Mouse (Mus musculus): Measurements from ENCODE around the gene Slc25a10.

Slc25a10 gene

DNA sequence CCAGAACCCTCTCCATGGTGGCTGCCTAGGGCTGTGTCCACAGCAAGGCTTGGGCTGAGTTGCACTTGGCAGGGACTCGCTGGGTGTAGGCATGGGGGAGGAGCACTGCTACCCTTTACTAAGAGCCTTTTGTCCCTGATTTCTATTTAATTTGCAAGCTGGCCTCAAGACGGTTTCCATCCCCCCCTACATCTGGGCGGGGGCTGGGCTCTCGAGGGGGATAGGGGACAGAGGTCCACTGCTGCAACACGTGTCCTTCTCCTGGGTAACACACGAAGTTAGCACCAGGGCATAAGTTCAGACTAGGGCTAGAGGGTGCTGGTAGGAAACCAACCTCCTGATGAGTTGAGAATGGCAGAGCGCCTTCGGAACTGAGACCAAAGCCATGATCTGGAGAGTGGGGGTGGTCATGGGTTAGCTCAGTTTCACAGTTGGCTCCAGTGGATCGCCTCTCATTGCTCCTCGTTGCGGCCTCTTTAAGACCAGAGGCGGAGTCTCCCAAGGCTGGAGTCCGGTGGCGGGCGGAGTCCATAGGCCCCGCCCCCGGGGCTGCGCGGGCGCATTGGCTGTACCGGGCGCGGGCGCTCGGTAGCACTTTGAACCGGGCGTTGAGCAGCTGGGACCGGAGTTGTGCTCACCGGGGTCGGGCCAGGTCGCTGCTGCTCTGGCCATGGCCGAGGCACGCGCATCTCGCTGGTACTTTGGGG lies at the start of gene Slc25a10:
Gene Slc25a10 (plus strand): TSS at position 524 of the 707 bp plus-strand sequence.
- DNase-seq (ENCODE audit: low read depth, low spot score) = peak; percentile 88

DNA sequence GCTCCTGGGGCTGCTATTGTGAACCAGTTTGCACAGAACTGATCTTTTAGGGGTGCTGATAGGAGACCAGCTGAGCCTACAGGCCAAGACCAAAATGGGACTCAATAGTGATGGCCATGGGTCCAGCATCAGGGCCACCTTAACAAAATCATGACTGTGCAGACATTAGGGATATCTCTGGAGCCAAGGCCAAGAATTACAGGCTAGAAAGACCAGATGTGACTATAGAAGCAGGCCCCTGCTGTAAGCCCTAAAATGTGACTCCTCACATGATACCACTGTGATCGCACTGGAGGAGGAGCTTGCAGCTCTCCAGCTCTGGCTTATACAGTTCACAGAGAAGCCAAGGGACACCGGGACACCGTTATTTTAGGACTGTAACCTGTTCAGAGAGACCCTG lies 49.3 kb upstream of the Slc25a10 start, which contains the start of gene Tspan10:
Gene Tspan10 (plus strand): TSS at position 301 of the 400 bp plus-strand sequence.
- no peak for DNase-seq (ENCODE audit: low read depth, low spot score)

DNA sequence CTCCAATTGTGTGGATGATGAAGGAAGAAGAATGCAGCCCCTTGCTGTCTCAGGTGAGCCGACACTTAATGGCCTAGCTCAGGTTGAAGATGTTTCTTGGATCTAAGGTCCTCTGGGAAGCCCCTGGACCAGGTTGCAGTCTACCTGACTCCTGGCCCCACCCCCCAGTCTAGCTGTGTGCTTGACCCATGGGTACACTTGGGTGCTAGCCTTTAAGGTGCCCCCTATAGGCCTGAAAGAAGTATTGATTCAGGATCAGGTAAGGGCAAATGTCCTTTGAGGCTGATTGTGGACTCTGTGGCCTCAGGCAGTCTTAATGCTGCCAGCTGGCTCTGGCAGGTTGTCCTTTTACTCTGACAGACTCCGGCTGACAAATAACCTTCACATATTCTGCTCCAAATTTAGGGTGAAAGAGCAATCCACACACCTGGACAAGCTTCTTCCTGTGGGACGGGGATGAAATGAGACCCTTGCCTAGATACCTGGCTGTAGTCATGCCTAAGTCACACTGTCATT lies 48.8 kb upstream of the Slc25a10 start:
- DNase-seq (ENCODE audit: low read depth, low spot score) = peak; percentile 27

DNA sequence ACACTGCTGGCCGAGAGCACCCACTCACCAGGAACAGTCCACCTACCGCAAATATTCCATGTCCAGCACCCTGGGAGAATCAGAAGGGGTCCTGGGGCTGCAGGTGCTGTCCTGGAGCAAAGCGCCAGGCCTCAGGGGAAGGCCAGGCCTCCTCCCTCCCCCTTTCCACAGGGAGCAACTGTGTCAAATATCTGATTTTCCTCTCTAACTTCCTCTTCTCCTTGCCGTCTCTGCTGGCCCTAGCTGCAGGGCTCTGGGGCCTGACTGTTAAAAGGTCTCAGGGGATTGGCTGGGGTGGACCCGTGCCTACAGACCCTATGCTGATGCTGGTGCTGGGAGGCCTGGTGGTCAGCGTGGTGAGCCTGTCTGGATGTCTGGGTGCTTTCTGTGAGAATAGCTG lies 47.5 kb upstream of the Slc25a10 start:
- DNase-seq (ENCODE audit: low read depth, low spot score) = no peak

DNA sequence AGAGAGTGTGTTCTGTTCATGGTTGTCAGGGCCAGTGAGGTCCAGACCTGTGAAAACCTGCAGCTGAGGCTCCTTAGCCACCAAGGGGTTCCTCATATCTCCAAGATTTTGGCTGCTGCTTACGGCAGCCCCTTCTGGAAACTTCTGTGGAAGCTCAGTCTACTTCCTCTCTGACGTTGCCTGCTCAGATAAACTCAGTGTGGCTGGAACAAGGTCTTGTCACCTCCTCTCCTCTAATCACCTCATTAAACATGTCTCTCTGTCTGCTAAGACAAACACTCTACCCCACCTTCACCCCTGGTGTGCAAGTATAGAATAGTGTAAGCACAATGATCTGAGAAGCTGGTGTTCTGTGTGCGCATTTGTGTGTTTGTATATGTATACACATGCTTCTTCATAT lies 46.2 kb upstream of the Slc25a10 start:
- no peak for DNase-seq (ENCODE audit: low read depth, low spot score)

DNA sequence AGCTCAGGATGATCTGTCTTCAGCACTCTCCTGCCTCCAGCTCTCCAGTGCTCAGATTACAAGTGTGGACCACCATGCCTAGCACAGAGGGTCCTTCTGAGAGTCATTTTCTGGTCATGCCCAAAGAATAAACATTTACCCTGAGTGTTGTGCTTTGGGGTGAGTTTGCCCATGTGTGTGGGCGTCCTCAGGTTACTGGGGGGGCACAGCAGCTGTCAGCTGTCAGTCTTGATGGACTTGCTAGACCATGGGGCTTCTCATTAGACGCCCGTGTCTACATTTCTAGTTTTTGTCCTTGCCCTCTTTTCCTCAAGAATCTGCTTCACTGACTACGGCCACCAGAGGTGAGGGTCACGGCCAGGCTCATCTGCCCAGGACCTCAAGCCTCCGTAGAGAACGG lies 44.5 kb upstream of the Slc25a10 start:
- no peak for DNase-seq (ENCODE audit: low read depth, low spot score)

DNA sequence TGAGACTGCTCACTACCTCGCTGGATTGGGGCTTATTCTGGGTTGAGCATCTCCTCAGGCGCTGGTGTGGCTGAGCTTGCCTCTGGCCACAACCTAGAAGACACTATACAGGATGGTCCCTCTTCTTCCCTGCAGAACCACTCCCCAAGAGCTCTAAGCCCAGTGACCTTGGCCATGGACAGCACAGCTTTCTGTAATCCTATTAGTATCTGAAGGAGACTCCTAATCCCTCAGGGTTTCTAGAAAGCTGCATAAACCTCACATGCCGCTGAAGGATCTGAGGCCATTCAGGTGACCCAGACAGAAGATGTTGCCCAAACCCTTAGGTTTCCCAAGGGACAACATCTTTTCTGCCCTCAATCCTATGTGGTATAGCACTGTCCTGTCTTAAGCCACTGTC lies 39.4 kb upstream of the Slc25a10 start:
- DNase-seq (ENCODE audit: low read depth, low spot score) = no peak

DNA sequence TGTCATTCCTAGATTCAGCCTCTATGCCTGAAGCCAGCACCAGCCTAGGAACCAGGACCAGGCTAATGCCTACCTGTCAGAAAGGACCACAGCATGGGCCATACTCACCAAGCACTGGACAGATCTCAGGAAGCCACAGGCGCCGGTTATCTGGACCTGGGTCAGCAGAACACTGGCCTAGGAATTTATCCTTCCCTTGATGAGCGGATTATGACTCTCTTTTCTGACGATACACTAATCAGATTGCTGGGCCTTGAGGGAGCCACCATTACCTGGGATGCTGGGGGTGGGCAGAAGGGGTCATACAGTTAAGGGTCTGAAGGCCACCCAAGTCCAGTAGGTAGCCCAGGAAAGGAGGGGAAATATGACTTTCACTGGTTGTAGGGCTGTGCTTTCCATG lies 38.3 kb upstream of the Slc25a10 start, which contains the start of gene Pde6g:
Gene Pde6g (minus strand): TSS at position 195 of the 400 bp plus-strand sequence.
- DNase-seq (ENCODE audit: low read depth, low spot score) = no peak

DNA sequence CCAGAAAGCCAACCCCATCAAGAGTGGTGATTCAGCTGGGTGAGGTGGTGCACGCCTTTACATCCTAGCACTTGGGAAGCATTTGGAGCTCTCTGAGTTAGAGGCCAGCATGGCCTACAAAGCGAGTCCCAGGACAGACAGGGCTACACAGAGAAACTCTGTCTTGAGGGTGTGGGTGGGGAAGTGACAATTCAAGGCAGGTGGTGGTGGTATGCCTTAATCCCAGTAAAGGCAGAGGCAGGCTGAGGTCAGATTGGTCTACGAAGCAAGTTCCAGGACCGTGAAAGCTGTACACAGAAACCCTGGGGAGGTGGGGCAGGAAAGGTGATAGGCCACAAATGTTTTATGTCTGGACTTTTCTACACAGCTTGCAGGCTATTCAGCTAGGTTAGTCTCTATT lies 36.7 kb upstream of the Slc25a10 start:
- no peak for DNase-seq (ENCODE audit: low read depth, low spot score)

DNA sequence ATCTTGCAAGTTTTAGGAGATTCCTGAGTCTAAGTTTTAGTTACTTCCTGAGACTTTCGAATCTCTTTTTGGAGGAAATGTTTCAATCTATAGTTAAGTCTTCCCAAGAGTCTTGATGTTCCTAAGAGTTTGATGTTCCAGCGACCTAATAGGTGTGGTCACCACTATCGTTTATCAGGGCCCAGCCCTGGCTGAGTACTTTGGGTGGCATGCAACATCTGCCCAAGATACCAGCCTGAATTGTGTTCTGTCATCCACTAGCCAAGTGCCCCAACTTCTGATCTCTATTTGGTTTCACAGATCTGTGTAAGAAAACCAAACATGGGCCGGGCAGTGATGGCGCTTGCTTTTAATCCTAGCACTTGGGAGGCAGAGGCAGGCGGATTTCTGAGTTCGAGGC lies 36.2 kb upstream of the Slc25a10 start:
- DNase-seq (ENCODE audit: low read depth, low spot score) = no peak

DNA sequence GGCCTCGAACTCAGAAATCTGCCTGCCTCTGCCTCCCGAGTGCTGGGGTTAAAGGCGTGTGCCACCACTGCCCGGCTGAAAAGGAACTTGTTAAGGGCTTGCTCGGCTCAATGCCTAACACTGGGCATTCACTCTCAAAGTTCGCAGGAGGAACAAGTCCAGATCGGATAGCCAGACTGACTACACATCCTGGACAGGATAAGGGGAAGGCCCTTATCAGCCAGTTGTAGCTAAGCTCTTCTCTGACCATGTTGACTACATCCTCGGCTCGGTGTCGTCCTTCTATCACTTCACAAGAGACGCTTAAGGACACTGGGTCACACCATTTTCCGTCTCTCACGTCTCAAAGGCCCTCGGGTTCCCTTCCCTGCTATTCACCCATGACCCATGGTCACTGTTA lies 34.3 kb upstream of the Slc25a10 start:
- DNase-seq (ENCODE audit: low read depth, low spot score) = no peak

DNA sequence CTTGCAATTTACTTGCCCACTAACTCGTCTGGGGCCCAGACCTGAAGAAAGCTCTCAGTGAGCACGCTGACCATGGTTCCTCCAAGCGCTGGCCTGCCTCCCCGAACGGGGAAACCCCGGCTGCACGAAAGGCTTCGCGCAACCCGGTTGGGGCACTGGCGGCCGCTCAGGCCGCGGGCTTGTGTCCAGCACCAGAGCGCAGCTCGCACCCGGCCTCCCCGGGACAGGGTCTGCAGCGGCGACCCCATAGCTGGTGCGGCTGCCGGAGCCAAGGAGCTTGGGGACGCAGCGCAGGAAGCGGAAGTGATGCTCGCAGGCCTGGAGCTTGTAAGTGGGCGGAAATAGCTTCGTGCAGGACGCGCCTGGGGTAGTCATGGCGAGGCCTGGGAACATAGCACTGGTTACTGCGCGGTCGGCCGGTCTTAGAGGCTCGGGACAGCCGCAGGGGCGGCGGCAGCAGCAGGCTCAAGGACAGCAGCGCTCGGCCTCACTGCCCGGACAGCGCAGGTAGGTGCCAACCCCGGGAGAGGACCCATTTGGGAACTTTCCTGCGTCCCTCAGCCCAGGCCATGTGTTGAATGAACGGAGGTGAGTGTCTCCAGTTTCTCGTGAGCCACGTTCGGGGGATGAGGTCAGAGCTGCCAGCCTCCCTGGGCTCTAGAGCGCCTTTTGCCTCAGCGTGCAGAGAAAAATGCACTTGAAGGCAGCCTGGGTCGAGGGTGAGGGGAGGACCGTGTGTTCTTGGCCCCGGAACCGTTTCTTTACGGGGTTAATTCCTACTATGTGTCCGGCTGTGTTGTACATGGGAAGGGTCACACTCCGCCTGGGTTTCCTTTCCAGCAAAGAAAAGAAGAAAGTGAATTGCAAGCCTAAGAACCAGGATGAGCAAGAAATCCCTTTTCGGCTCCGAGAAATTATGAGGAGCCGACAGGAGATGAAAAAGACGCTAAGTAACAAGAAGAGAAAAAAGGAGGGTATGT lies 33.6 kb upstream of the Slc25a10 start, which contains the start of the genes Oxld1 and Ccdc137:
Gene Oxld1 (minus strand): TSS at position 297 of the 980 bp plus-strand sequence.
Gene Ccdc137 (plus strand): TSS at position 344 of the 980 bp plus-strand sequence.
- peak; percentile 75 for DNase-seq (ENCODE audit: low read depth, low spot score)

DNA sequence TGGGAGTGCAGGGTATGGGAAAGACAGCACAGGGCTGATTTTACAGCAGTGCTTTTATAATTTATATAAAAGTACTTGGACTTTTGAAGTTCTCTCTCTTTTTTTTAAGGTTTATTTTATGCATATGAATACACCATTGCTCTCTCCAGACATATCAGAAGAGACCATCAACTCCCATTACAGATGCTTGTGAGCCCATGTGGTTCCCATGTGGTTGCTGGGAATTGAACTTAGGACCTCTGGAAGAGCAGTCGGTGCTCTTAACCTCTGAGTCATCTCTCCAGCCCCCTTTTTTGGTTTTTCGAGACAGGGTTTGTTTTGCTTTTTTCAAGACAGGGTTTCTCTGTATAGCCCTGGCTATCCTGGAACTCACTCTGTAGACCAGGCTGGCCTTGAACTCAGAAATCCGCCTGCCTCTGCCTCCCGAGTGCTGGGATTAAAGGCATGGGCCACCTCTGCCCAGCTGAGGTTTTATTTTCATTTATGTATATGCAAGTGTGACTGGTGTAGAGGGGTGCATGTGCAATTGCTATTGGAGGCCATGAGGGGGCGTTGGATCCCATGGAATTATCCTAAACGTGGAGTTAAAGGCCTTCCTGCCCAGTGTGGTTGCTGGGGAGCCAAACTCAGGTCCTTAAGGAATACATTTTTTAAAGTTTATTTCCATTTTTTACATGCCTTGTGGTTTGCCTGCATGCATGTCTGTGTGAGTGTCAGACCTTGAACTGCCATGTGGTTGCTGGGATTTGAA lies 32.6 kb upstream of the Slc25a10 start:
- DNase-seq (ENCODE audit: low read depth, low spot score) = peak; percentile 48

DNA sequence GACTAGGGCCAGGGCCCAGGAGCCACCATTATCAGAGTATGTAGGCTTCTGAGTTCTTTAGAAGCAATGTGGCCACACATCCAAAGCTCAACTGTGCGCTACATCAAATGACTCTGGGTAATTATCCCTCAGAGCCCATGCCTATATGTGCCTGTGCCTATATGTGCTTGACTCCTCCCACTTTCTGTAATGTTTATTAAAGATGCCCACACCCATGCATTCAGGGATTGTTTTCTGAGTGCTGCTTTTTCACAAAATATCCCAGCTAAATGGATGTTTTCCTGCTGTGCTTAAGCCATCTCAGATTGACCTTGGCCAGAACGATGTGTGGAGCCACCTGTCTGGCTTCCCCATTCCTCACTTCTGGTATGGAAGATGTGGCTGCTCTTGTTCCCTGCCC lies 28.1 kb upstream of the Slc25a10 start:
- DNase-seq (ENCODE audit: low read depth, low spot score) = no peak

DNA sequence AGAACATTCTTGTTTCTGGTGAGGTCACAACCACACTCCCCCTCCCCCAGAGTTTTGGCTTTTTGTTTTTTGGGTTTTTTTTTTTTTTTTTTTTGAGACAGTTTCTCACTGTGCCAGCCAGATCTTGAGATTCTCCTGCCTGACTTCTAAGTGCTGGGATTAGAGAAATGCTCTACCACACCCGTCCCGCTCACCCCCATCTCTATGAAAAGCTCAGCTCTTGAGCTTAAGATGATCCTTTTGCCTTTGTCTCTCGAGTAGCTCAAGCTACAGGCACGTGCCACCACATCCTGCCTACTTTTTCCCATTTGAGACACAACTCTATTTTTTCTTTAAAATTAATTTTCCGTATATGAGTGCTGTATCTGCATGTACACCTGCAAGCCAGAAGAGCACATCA lies 27.3 kb upstream of the Slc25a10 start:
- DNase-seq (ENCODE audit: low read depth, low spot score) = no peak

DNA sequence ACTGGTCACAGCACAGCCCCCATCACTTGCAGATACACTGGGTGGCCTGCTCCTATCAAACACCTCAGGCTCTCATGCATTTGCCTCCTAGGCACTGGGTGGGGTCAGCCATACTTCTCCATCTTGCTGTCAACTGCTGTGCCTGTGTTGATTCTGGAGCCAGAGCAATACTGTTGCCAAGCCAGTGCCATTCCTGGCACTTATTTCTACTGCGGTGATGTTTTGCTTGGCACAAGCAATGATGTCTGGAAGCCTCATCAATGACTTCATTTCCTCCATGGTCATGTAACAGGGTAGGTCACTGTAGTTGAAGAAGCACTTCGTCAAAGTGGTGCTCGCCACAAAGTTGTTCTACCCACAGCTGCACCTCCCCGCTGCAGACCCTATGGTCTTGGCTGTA lies 26.1 kb upstream of the Slc25a10 start:
- no peak for DNase-seq (ENCODE audit: low read depth, low spot score)

DNA sequence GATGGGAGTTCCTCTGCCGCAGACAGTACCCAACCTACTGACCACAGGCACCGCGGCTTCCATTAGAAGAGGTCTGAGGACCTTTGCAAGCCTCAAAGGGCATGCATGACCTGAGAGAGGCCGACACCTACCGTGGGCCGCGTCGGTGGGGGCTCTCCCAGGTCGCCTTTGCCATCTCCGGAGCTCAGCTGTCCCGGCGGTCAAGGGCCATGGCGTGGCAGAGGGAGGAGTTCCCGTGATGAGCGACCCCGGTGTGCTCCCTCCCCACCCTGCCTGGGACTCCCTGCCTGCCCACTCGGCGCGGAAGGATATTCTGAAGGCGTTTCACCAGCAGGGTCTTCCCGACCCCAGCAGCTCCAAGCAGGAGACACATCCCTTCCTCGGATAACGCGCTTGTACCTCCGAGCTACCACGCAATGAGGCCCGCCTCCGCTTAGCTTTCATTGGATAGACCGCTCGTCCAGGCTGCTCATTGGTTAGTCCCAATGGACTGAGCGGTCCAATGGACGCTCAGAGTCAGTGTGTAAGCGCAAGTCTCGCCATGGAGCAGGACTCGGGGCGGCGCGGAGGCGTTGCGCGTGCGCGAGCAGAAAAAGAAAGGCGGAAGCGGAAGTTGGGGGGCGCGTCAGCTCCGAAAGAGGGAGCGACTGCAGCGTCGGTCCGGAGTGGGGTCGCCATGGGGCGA lies 24.4 kb upstream of the Slc25a10 start, which contains the start of gene Arl16:
Gene Arl16 (minus strand): TSS at position 557 of the 685 bp plus-strand sequence.
- DNase-seq (ENCODE audit: low read depth, low spot score) = peak; percentile 100

DNA sequence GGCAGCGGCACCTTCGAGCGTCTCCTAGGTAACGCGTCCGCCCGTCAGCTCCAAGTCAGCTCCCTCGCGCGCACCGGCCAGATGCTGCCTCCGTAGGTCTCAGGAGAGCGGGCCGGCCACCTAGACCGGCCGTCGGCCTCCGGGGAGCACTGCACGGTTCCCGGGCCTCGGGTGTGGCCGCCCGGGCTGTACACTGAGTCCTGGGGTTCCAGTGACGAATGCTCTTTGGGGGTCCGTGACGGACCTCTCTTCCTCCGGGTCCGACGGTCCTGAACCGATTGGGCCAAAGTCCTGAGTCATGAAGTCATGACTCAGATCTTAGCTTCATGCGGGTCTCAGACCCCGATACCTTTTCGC lies 23.9 kb upstream of the Slc25a10 start:
- no peak for DNase-seq (ENCODE audit: low read depth, low spot score)

DNA sequence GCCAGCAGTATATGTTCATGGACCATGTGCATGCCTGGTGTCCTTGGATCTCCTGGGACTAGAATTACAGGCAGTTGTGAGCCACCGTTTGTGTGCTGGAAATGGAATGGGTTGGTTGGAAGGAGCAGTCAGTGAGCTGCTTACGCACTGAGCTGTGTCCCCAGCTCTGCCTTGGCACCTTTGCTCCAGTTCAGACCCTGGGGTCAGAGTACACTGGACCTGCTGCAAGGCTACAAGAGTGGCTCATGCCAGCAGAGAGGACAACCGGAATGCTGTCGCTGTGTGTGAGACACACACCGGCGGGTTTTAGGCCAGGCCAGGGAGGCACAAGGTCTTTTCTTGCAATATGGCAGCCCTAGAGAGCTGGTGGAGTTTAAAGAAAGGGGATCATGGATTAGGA lies 19.6 kb upstream of the Slc25a10 start:
- DNase-seq (ENCODE audit: low read depth, low spot score) = no peak

DNA sequence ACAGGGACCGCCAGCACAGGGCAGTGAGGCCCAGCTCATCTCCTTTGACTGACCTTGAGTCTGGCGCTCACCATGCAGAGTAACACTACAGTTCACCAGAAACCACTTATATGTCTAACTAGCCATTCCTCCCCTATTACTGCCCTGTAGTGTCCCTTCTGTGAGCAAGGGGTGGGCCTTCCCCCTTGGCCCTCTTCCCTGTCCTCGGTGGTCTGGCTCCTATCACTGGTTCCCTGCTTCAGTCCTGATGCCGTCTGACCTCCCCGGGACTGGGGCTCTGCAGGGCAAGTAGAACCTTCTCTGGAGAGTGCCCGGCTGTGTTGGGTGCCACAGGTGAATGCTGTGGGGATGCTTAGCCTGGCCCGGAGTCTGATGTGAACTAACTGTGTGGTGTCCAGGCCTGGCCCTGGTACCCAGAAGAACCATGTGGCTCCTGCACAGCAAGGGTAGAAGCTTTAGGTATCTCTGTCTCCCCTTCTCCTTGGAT lies 8.1 kb upstream of the Slc25a10 start:
- no peak for DNase-seq (ENCODE audit: low read depth, low spot score)

Measured in ES-CJ7 (cell line).